Mouse (Mus musculus) heart, postnatal 0 days (tissue): ENCODE measurements at regions not wholly inside any gene's neighbourhood (a gene's known extent, or its start where the extent isn't known, plus 50 kb on each side); places are given as distances from the start of the nearest gene placed in this dataset.
A peak's percentile ranks its signal among the peaks of the same experiment; 100 is the strongest.

Source experiments
- ATAC-seq: fragments of 200-750 bp; cut with Nextera tagmentation; 2 replicates; pipeline ENCODE4 v1.8.0; 2017; ENCODE audit warnings: low read depth, moderate number of reproducible peaks, moderate library complexity; ENCODE audit not compliant: insufficient read depth
- DNase-seq: peaks from one replicate; pipeline ENCODE4 v3.0.0-alpha.2; 2016; ENCODE audit warnings: low spot score
- H3K27ac ChIP-seq: fragments of 300-500 bp; sonication (generic); 2 replicates; pipeline ENCODE4 v1.5.1; 2014; ENCODE audit warnings: low read depth, mild to moderate bottlenecking
- H3K27me3 ChIP-seq: fragments of 300-500 bp; sonication (generic); 2 replicates; pipeline ENCODE4 v1.6.1; 2014; ENCODE audit warnings: low read length, mixed read lengths; ENCODE audit not compliant: control insufficient read depth, insufficient read depth
- H3K36me3 ChIP-seq: fragments of 300-500 bp; sonication (generic); replicated peaks from 2 replicates; pipeline ENCODE4 v1.6.1; 2014; ENCODE audit warnings: low read length, mixed read lengths; ENCODE audit not compliant: control insufficient read depth, insufficient read depth
- H3K4me1 ChIP-seq: fragments of 300-500 bp; sonication (generic); 2 replicates; pipeline ENCODE4 v1.6.1; 2014; ENCODE audit warnings: antibody characterized with exemption; ENCODE audit not compliant: control insufficient read depth, insufficient read depth
- H3K4me2 ChIP-seq: fragments of 300-500 bp; sonication (generic); 2 replicates; pipeline ENCODE4 v1.6.1; 2014; ENCODE audit warnings: low read depth, mild to moderate bottlenecking, low read length, moderate library complexity
- H3K4me3 ChIP-seq: fragments of 300-500 bp; sonication (generic); 2 replicates; pipeline ENCODE4 v1.5.1; 2014; ENCODE audit warnings: low read depth, low read length
- H3K9ac ChIP-seq: fragments of 300-500 bp; sonication (generic); replicated peaks from 2 replicates; pipeline ENCODE4 v1.6.1; 2014; ENCODE audit warnings: low read depth, low read length, mixed read lengths
- H3K9me3 ChIP-seq: fragments of 300-500 bp; sonication (generic); replicated peaks from 2 replicates; pipeline ENCODE4 v1.6.1; 2016; ENCODE audit warnings: low read length; ENCODE audit not compliant: control insufficient read depth
- CTCF ChIP-seq: IDR thresholded peaks from 2 replicates; pipeline ENCODE4 v1.5.1; 2016; ENCODE audit warnings: antibody characterized with exemption, control low read depth, low read depth
- EP300 ChIP-seq: IDR thresholded peaks from 2 replicates; pipeline ENCODE4 v1.6.1; 2016; ENCODE audit warnings: antibody characterized with exemption, low read depth
- WGBS: fragments of 180-500 bp; shearing (Covaris S2); extraction: QIAGEN DNeasy Blood & Tissue Kit; methylation state at CpG from one replicate; pipeline ENCODE4 v1.1.7; 2014; 5-methylcytosine and 5-hydroxymethylcytosine counted together

- no peak for DNase-seq
- H3K27ac ChIP-seq = no peak overlapping the region
- H3K27me3 ChIP-seq = no peaks in the 10 kb centered on the region
- H3K4me3 ChIP-seq = no peak overlapping the region
- H3K36me3 ChIP-seq = no peaks in the 10 kb centered on the region
- no peak for ATAC-seq
- H3K4me1 ChIP-seq = peaks cover 19% of the 10 kb centered on the region
- H3K9ac ChIP-seq = no peak overlapping the region
- H3K9me3 ChIP-seq = no peaks in the 10 kb centered on the region
- TF ChIP-seq CTCF (no peak), EP300 (no peak)
- no peak overlapping the region for H3K4me2 ChIP-seq
Measured at GRCm38 (mm10) chr17:72993134-72993533, 75.0 kb downstream of the Lbh start.

- H3K4me2 ChIP-seq = no peak overlapping the region
- no peaks in the 10 kb centered on the region for H3K27me3 ChIP-seq
- no peak overlapping the region for H3K9ac ChIP-seq
- H3K4me1 ChIP-seq = peaks cover 22% of the 10 kb centered on the region
- no peaks in the 10 kb centered on the region for H3K36me3 ChIP-seq
- H3K9me3 ChIP-seq = no peaks in the 10 kb centered on the region
- no peak for ATAC-seq
- 57% methylated on average over 7 of the region's 7 CpGs for WGBS
- TF ChIP-seq CTCF (no peak), EP300 (no peak)
- H3K4me3 ChIP-seq = no peak overlapping the region
- H3K27ac ChIP-seq = no peak overlapping the region
- no peak for DNase-seq
Measured at GRCm38 (mm10) chr17:72993626-72994025, 75.5 kb downstream of the Lbh start.

GRCm38 (mm10) chr17:72996539-72996938 is 78.4 kb downstream of the Lbh start:
- DNase-seq = no peak
- H3K4me1 ChIP-seq = peaks cover 22% of the 10 kb centered on the region
- H3K27me3 ChIP-seq = no peaks in the 10 kb centered on the region
- H3K4me3 ChIP-seq = no peak overlapping the region
- H3K4me2 ChIP-seq = no peak overlapping the region
- TF ChIP-seq EP300 = no peak
- no peak for TF ChIP-seq CTCF
- 0 out of 2 replicates have a peak overlapping the region, but pooled peaks have one; percentile 34 for H3K9ac ChIP-seq
- H3K9me3 ChIP-seq = no peaks in the 10 kb centered on the region
- WGBS = 64% methylated on average over 7 of the region's 7 CpGs
- no peak for ATAC-seq
- H3K36me3 ChIP-seq = no peaks in the 10 kb centered on the region
- H3K27ac ChIP-seq = peak overlapping the region; percentile 94

- peak overlapping the region; percentile 34; the same call in 1 of the 2 replicates for H3K9ac ChIP-seq
- peak; percentile 83 for ATAC-seq
- H3K9me3 ChIP-seq = no peaks in the 10 kb centered on the region
- no peaks in the 10 kb centered on the region for H3K27me3 ChIP-seq
- peaks cover 22% of the 10 kb centered on the region for H3K4me1 ChIP-seq
- no peak overlapping the region for H3K4me2 ChIP-seq
- no peaks in the 10 kb centered on the region for H3K36me3 ChIP-seq
- DNase-seq = peak; percentile 67
- H3K4me3 ChIP-seq = no peak overlapping the region
- 11% methylated on average over 5 of the region's 5 CpGs for WGBS
- TF ChIP-seq EP300 = no peak
- TF ChIP-seq CTCF = no peak
- H3K27ac ChIP-seq = peak overlapping the region; percentile 94
Measured at GRCm38 (mm10) chr17:72997301-72997921, 79.3 kb downstream of the Lbh start.

- TF ChIP-seq EP300 (no peak), CTCF (no peak)
- 60% methylated on average over 9 of the region's 9 CpGs for WGBS
- Histone ChIP-seq H3K27me3 (no peaks in the 10 kb centered on the region), H3K4me2 (no peak overlapping the region), H3K4me1 (peaks cover 9% of the 10 kb centered on the region), H3K9me3 (no peaks in the 10 kb centered on the region), H3K27ac (no peak overlapping the region), H3K4me3 (no peak overlapping the region), H3K9ac (no peak overlapping the region), H3K36me3 (no peaks in the 10 kb centered on the region)
- DNase-seq = no peak
- no peak for ATAC-seq
Measured at GRCm38 (mm10) chr17:73005100-73005499, 87.0 kb downstream of the Lbh start.

GRCm38 (mm10) chr17:73008901-73009300 is 90.8 kb downstream of the Lbh start:
- no peaks in the 10 kb centered on the region for H3K27me3 ChIP-seq
- peaks cover 29% of the 10 kb centered on the region for H3K4me1 ChIP-seq
- no peak overlapping the region for H3K4me3 ChIP-seq
- DNase-seq (peak; percentile 70), ATAC-seq (peak; percentile 48; the same call in 1 of the 2 replicates)
- peak; percentile 77 for TF ChIP-seq CTCF
- TF ChIP-seq EP300 = no peak
- H3K36me3 ChIP-seq = no peaks in the 10 kb centered on the region
- H3K27ac ChIP-seq = no peak overlapping the region
- no peak overlapping the region for H3K4me2 ChIP-seq
- H3K9ac ChIP-seq = no peak overlapping the region
- 55% methylated on average over 4 of the region's 4 CpGs for WGBS
- no peaks in the 10 kb centered on the region for H3K9me3 ChIP-seq
